Mouse (Mus musculus): ENCODE measurements around the gene Colgalt1. TPM values are rescaled to one million over a fixed set of nuclear protein-coding genes. Genes with fewer than 3 reads are reported as not detected.

The Colgalt1 gene
- polyA plus RNA-seq, 1 experiment from 2014 or later: 25.7 TPM

DNA sequence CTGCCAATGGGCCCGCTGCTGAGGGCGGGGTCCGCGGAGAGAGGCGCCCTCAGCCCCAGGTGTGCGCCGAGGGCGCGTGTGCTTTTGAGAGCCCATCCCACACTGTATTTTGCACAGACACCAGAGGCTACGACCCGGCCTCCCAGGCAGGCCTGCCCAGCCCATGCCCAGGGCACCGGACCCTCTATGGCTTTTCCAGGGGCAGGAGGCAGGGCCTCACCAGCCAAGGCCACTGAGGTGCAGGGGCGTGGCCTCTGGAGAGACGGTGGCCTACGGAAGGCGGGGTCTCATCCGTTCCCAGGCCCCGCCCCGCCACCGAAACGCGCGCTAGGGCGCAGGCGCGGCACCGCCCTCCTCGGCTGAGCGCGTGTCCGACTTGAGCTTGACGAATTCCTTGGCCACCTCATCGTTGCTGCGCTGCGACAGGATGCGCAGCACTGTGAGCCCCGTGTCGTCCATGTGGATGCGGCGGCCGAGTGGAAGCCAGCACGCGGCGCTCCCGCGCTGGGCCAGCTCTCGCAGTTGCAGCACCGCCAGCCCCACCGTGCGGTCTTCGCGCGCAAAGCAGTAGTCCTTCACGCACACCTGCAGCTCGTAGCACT is 18.4 kb downstream of the Colgalt1 start:
- ATAC-seq (peak; percentile 84), DNase-seq (peak; percentile 90)
- peak overlapping the region; percentile 87 for H3K4me2 ChIP-seq (ENCODE audit: low read depth, low read length)
- H3K27ac ChIP-seq (ENCODE audit: low read depth): peak overlapping the region; percentile 53; the same call in 1 of the 2 replicates
- H3K9ac ChIP-seq (replicated peaks): peak overlapping the region; percentile 59
- WGBS (ENCODE audit: insufficient replicate concordance): under 1% methylated on average over 52 of the region's 55 CpGs
- H3K36me3 ChIP-seq (replicated peaks; ENCODE audit: insufficient read depth, low read length): peaks cover 7% of the 10 kb centered on the region
- H3K27me3 ChIP-seq (ENCODE audit: insufficient read depth, low read length): peaks cover 28% of the 10 kb centered on the region
- H3K9me3 ChIP-seq (ENCODE audit: low read length): no peaks in the 10 kb centered on the region
- peak overlapping the region; percentile 51 for H3K4me3 ChIP-seq (ENCODE audit: low read depth, low read length)
- TF ChIP-seq CTCF (IDR thresholded peaks at IDR 0.05; ENCODE audit: low read depth): peak; percentile 55
- TF ChIP-seq EP300 (IDR thresholded peaks at IDR 0.05; ENCODE audit: low read depth): no peak
- peaks cover 30% of the 10 kb centered on the region for H3K4me1 ChIP-seq (ENCODE audit: insufficient read depth)

DNA sequence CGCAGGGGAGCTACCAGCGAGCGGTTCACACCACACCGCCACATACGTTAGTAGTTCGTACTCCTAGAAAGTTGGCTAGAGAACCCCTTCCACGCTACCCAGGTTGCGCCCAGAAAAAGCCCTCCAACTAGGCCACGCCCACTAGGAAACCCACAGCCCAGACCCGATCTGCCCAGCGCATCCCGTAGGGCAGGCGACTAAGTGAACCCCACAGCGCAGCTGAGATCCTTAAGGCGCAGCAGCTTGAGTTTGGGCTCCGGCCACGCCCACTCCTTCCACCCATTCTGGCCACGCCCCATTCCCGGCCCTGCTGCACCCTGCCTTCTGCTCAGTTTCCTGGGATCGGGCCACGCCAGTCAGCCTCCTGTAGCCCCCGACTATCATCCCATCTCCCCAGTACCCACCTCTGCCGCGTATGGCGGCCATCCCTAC is 19.0 kb downstream of the Colgalt1 start:
- H3K27ac ChIP-seq (ENCODE audit: low read depth): peak overlapping the region; percentile 35; the same call in 1 of the 2 replicates
- peak overlapping the region; percentile 51 for H3K4me3 ChIP-seq (ENCODE audit: low read depth, low read length)
- DNase-seq (peak; percentile 56), ATAC-seq (peak; percentile 12)
- peaks cover 32% of the 10 kb centered on the region for H3K27me3 ChIP-seq (ENCODE audit: insufficient read depth, low read length)
- WGBS (ENCODE audit: insufficient replicate concordance): 5% methylated on average over 25 of the region's 25 CpGs
- no peaks in the 10 kb centered on the region for H3K9me3 ChIP-seq (ENCODE audit: low read length)
- H3K36me3 ChIP-seq (replicated peaks; ENCODE audit: insufficient read depth, low read length): peaks cover 2% of the 10 kb centered on the region
- no peak overlapping the region for H3K9ac ChIP-seq (replicated peaks)
- H3K4me2 ChIP-seq (ENCODE audit: low read depth, low read length): peak overlapping the region; percentile 87
- no peak for TF ChIP-seq EP300 (IDR thresholded peaks at IDR 0.05; ENCODE audit: low read depth)
- TF ChIP-seq CTCF (IDR thresholded peaks at IDR 0.05; ENCODE audit: low read depth): no peak
- peaks cover 30% of the 10 kb centered on the region for H3K4me1 ChIP-seq (ENCODE audit: insufficient read depth)

DNA sequence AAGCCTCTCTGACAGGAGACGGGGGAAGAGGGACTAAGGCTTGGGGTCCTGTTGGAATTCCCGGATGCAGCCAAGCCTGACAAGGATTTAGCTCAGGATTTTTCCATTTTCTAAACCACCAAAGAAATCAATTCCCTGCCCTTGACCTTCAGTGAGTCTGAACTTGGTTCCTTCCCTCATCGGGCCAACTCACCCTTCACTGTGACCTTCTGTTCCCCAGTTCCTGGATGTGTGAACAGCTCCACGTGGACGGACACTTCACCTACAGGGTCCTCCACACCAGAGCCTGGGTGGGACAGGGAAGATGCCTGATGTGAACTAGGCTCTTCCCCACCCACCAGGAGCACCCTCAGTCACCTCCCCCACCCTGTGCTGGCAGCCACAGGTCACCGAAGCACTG is 20.0 kb downstream of the Colgalt1 start:
- ATAC-seq: no peak
- WGBS (ENCODE audit: insufficient replicate concordance): 66% methylated on average over 6 of the region's 6 CpGs
- Histone ChIP-seq H3K36me3 (replicated peaks; ENCODE audit: insufficient read depth, low read length) (no peaks in the 10 kb centered on the region; the same call in none of the 2 replicates), H3K4me3 (ENCODE audit: low read depth, low read length) (no peak overlapping the region), H3K9ac (replicated peaks) (no peak overlapping the region), H3K9me3 (ENCODE audit: low read length) (no peaks in the 10 kb centered on the region), H3K4me1 (ENCODE audit: insufficient read depth) (peaks cover 30% of the 10 kb centered on the region), H3K27ac (ENCODE audit: low read depth) (no peak overlapping the region), H3K27me3 (ENCODE audit: insufficient read depth, low read length) (peaks cover 35% of the 10 kb centered on the region), H3K4me2 (ENCODE audit: low read depth, low read length) (no peak overlapping the region)
- DNase-seq: no peak
- TF ChIP-seq CTCF (IDR thresholded peaks at IDR 0.05; ENCODE audit: low read depth) (no peak), EP300 (IDR thresholded peaks at IDR 0.05; ENCODE audit: low read depth) (no peak)

- H3K4me2 ChIP-seq (ENCODE audit: low read depth, low read length): no peak overlapping the region
- no peaks in the 10 kb centered on the region for H3K9me3 ChIP-seq (ENCODE audit: low read length)
- ATAC-seq (no peak), DNase-seq (no peak)
- 36% methylated on average over 2 of the region's 2 CpGs for WGBS (ENCODE audit: insufficient replicate concordance)
- no peak overlapping the region for H3K9ac ChIP-seq (replicated peaks)
- H3K36me3 ChIP-seq (replicated peaks; ENCODE audit: insufficient read depth, low read length): no peaks in the 10 kb centered on the region; the same call in 1 of the 2 replicates
- peaks cover 30% of the 10 kb centered on the region for H3K4me1 ChIP-seq (ENCODE audit: insufficient read depth)
- H3K4me3 ChIP-seq (ENCODE audit: low read depth, low read length): no peak overlapping the region
- peaks cover 35% of the 10 kb centered on the region for H3K27me3 ChIP-seq (ENCODE audit: insufficient read depth, low read length)
- H3K27ac ChIP-seq (ENCODE audit: low read depth): no peak overlapping the region
- TF ChIP-seq CTCF (IDR thresholded peaks at IDR 0.05; ENCODE audit: low read depth) (no peak), EP300 (IDR thresholded peaks at IDR 0.05; ENCODE audit: low read depth) (no peak)
These were observed 21.1 kb downstream of the Colgalt1 start for GRCm38 (mm10) chr8:71631897-71632296.

DNA sequence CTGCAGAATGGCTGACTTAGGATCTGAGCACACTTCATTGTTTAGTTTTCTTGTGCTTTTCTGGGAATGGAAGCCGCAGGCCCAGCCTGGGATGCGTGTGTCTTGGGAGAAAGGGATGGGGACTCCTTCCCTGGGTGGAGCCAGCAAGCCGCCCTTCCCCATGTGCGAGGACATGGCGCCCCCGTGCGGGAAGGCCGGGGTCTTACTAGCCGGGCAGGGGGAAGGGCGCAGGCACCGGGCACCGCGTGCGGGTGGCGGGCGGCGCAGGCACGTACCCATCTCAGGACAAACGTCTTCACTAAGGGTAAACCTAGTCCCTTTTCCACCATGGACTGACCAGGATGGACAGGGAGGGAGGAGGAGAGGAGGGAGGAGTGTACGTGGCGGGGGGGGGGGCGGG is 22.4 kb downstream of the Colgalt1 start:
- Histone ChIP-seq H3K4me1 (ENCODE audit: insufficient read depth) (peaks cover 22% of the 10 kb centered on the region), H3K4me3 (ENCODE audit: low read depth, low read length) (no peak overlapping the region), H3K36me3 (replicated peaks; ENCODE audit: insufficient read depth, low read length) (no peaks in the 10 kb centered on the region), H3K4me2 (ENCODE audit: low read depth, low read length) (peak overlapping the region; percentile 26), H3K9me3 (ENCODE audit: low read length) (no peaks in the 10 kb centered on the region), H3K27me3 (ENCODE audit: insufficient read depth, low read length) (peaks cover 35% of the 10 kb centered on the region), H3K9ac (replicated peaks) (no peak overlapping the region), H3K27ac (ENCODE audit: low read depth) (no peak overlapping the region)
- DNase-seq (peak; percentile 78), ATAC-seq (no peak)
- 5% methylated on average over 19 of the region's 22 CpGs for WGBS (ENCODE audit: insufficient replicate concordance)
- no peak for TF ChIP-seq EP300 (IDR thresholded peaks at IDR 0.05; ENCODE audit: low read depth)
- TF ChIP-seq CTCF (IDR thresholded peaks at IDR 0.05; ENCODE audit: low read depth): peak; percentile 80

- DNase-seq (peak; percentile 70), ATAC-seq (no peak)
- Histone ChIP-seq H3K36me3 (replicated peaks; ENCODE audit: insufficient read depth, low read length) (no peaks in the 10 kb centered on the region), H3K9me3 (ENCODE audit: low read length) (no peaks in the 10 kb centered on the region), H3K4me1 (ENCODE audit: insufficient read depth) (peaks cover 12% of the 10 kb centered on the region), H3K9ac (replicated peaks) (no peak overlapping the region), H3K4me2 (ENCODE audit: low read depth, low read length) (peak overlapping the region; percentile 28), H3K4me3 (ENCODE audit: low read depth, low read length) (0 out of 2 replicates have a peak overlapping the region, but pooled peaks have one; percentile 5), H3K27me3 (ENCODE audit: insufficient read depth, low read length) (peaks cover 35% of the 10 kb centered on the region), H3K27ac (ENCODE audit: low read depth) (no peak overlapping the region)
- TF ChIP-seq EP300 (IDR thresholded peaks at IDR 0.05; ENCODE audit: low read depth) (no peak), CTCF (IDR thresholded peaks at IDR 0.05; ENCODE audit: low read depth) (no peak)
- 4% methylated on average over 26 of the region's 26 CpGs for WGBS (ENCODE audit: insufficient replicate concordance)
These were observed 23.3 kb downstream of the Colgalt1 start for GRCm38 (mm10) chr8:71633981-71634667.
